Mouse (Mus musculus) layer of hippocampus, adult 8-10 months (tissue): ENCODE data around the gene Prkce. TPM values are rescaled to one million over a fixed set of nuclear protein-coding genes. Genes with fewer than 3 reads are reported as not detected.

Experiments
- DNase-seq, 2 experiments: peaks; one replicate each; pipeline ENCODE4 v3.0.0; 2022; ENCODE audit warnings: low spot score in 2 of 2
- total RNA-seq, 4 experiments: library from RNA; stranded (reverse); gene quantifications; 2 replicates each; pipeline ENCODE4 v1.2.4; 2022

The Prkce gene
- total RNA-seq, 4 experiments from 2014 or later = 343 to 388 (median 379) TPM

DNA sequence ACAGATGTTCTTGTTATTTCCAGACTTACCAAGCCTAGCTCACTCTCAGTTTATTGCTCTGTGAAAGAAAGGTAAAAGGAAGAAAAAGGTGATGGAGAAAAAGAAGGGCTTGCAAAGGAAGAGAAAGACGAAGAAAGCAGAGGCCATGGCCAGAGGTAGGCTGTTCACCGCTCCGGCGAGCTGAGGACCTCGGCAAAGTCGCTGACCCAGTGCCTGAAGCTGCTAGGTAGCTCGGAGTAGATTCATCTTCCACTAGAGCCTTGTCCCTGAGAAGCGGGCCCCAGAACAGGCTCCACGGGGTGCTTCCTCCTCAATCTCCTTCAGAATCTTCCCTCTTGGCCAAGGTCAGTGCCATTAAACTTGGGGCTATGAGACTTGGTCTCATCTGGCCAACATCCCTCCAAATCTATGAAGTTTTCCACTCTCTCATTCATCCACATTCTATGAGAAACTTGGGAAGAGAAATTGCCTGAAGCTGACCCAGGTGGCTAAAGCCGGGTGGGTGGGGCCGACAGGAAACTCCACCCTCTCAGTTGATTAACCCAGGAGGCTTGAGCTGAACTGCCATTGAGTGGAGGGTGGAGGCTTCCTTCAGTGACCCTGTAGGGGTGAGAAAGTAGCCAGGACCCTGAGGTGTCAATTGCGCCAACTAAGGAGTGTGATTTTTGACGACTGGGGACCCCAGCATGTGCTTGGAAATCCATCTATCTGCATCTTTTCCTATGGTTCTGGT lies 502.2 kb downstream of the Prkce start:
- DNase-seq = no peak

DNA sequence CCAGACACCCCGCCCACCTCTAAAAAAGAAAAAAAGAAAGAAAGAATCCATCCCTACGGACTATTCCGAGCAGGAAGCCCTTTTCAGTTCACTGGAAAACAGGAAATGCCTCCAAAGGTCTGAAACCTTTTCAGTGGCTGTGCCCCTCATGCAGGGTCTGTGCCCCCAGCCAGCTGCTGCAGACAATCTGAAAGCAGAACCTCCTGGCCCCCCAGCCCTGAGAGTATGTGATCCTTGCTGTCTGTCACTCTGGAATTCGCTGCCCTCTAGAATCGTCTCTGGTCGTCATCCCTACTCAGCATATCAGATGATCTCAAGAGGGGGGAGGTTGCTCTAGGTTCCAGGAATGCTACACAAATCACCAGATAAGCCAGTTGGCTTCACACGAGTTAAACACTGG lies 503.1 kb downstream of the Prkce start:
- no peak for DNase-seq

DNA sequence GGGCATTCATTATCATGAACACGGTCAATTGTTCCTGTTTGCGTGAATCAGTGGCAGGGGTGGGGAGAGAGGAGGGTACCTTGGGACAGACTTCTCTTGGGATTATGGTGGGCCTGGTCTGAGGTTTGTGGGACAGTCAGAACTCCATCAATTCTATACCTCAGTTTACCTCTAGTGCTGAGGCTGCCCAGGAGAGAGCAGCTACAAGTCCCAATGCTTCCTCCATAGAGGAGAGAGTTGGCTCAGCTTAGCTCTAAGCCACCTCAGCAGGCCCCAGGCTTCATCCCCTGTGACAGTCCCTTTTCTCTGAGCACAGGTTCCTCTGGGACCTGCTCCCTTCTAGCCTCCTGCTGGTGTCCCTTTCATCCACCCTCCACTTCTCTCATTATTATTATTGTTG lies 507.4 kb downstream of the Prkce start:
- no peak for DNase-seq

DNA sequence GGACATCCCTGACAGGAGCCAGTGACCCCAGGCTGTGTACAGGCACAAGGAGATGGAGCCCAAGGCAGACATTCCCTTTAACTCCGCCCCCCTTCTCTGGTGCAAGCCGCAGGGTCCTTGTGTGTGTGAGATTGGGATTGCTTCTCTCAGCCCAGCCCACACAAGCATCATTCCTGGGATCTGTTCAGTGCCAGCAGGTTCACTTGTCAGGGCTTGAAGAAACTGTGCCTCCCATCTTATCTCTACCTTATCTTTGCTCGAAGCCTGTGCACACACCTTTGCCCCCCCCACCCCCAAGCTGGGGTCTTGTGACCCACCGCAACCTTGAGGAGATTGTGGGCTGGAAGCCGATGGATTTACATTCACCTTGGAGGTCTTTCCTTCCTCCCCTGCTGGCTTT lies 508.8 kb downstream of the Prkce start:
- no peak for DNase-seq

DNA sequence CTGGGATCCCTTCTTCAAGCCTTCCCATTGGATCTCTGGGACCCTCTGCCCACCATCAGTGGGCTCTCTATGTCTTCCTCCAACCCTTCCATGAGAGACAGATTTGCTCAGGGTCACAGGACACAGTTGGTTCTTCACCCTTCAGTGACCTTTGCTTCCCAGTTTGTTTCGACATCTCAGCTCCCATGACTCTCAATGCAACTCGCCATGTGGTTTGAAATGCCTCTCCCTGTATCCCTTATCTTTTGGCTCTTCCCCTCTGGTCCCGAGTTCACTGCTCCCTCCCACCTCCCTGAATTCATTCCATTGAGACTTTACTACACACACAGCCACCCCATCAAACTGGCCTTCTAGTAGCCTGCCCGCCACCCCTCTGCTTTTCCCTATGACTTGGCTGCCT lies 509.3 kb downstream of the Prkce start:
- no peak for DNase-seq

DNA sequence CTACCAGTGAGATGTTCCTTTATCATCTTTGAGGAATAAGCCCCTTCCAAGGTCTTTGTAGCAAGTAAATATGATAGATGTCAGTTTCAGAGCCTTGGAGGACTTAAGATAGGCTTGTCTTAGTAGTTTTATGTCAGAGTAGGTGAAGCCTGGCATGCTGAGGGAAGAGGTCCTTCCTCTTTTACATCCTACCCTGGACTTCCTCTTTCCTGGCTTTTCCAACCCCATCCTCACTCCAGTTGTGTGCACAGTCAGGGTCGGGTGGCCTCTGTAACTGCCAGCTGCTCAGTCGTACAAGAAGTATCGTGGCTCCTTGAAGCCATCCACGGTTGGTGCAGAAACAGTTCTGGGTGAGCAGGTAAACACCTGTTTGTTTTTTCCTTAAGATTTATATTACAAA lies 517.7 kb downstream of the Prkce start:
- DNase-seq = no peak

DNA sequence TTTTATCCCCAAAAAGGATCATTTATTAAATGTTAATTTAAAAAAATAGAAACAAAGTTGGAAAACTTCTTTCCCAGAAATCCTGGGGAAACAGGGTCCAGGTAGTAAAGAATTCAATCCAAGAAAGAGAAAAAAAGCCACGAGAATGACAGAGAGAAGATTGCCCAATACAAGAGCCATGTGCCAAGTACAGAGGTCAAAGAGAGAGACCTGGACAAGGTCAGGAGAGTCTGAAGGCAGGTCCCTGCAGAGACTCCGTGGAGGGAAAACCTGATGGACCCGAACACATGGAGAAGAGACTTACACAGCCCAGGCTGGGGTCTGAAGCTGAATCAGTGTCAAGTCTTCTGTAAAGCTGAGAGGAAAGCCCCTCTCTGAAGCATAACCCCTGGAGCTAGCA lies 519.4 kb downstream of the Prkce start:
- DNase-seq = no peak

DNA sequence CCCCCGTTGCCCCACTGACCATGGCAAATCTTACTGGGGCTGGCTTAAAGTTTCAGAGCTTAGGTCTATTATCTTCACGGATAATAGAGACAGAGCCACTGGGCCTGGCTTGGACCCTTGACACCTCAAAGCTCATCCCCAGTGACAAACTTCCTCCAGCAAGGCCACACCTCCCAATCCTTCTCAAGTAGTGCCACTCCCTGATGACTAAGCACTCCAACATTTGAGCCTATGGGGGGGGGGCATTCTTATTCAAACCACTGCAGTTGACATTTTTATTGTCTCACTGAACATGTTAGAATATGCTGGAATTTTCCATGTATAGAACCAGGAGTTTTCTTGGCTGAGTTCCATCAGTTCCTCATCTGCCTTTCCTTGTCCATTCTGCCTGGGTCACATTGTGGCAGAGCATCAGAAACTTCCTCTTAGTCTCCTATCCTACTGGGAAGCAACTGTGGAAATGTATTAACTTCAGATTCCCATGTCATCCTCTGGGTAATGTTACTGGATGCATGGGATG lies 523.3 kb downstream of the Prkce start:
- DNase-seq = no peak

DNA sequence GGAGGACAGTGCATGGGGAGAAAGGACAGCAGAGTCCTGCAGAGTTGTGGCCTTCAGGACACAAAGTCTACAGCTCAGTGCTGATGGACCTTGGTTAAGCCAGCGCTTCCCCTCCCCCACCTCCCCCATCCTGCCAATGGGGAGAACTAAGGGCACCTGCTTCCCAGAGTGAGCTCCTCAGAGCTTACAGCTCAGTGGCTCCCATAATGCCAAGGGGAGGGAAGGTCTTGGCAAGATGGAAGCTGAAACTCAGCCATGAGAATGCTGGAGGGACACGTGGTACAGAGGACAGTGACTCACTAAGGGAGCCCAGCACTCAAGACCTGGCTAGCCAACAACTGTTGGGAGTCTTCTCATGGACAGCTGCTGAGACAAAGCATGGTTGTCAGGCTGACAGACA lies 530.2 kb downstream of the Prkce start:
- DNase-seq = no peak

DNA sequence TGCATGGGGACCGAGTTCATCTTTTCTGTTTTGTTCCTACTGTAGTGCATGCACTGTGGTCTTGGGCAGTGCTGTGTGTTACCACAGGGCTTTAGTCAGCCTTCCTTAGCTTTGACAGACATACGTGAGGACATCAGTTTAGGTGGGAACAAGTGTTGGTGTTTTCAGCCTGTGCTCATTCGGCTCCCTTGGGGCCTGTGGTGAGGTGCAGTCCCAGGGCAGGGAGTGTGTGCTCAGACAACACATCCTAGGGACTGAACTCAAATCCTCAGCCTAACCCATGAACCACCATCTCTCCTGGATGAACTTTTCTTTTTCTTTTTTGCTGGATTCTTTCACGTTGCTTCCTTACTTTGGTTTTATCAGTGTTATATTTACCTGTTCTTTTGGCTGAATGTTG lies 535.8 kb downstream of the Prkce start:
- DNase-seq = no peak

DNA sequence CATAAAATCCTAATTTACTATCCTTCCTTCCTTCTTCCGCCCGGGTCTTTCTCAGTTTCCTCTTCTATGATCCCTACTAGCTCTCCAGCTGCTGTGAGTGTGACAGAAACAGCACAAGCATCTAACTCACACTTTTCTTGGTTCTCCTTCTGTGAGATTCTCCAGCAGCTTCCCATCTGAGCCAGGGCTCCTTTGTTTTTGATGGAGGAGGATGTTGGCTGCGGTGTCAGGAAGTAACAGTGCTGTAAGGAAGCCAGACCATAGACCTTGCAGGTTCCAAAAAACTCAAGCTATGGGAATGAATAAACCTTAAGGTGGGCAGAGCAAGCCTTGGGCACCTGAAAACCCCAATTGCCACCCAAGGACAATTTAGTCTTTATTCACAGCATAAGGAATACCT lies 537.7 kb downstream of the Prkce start:
- DNase-seq = no peak

DNA sequence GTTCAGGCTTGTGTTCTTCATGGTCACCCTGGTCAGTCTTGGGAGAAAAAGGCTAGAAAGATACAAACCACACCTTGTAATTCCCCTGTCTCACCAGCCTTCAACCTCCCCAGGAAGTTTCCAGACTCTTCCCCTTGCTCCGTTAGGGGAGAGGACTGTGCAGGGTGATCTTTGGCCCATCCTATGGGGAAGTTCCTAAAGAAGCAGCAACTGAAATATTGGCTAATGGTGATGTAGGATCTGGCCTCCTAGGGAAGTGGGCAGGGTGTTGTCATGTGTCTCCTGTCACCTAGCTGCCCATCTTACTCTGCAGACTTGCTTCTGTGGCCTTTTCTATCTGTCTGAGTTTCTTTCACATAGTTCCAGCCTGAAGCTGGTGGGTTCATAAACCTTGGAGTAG lies 538.9 kb downstream of the Prkce start:
- no peak for DNase-seq

Other genes starting within 250 kb of the Prkce start
- gene Srbd1, start 22.6 kb upstream of the Prkce start, total RNA-seq = 10 to 100 TPM; 14.6 to 18.9 (median 15.8) TPM